ENCODE assay signal across 20 mouse cellular contexts in genomic region chr11:60205026-60205425, GRCm38 (mm10). TPM values are rescaled to one million over a fixed set of nuclear protein-coding genes. Genes with fewer than 3 reads are reported as not detected.
DNase-seq lines count a peak whose midpoint lies in the region; ATAC-seq and TF ChIP-seq lines count a peak whose summit lies in the region.
"Had no signal": no experiment of that assay in that cellular context is flagged by ENCODE, and none has a peak within 500 bp of the region (broad histone marks: within the 10 kb centered on the region; RNA-seq: fewer than 3 reads in every experiment).

No protein-coding gene starts in this region.

- no peak for TF ChIP-seq CTCF in liver, adult 2 months (IDR thresholded peaks at IDR 0.05; ENCODE audit: low read depth, low read length)
- TF ChIP-seq CTCF in lung, embryonic 14.5 days (IDR thresholded peaks at IDR 0.05; ENCODE audit: low read depth) = no peak

- H3K4me1 ChIP-seq in liver, adult 2 months (ENCODE audit: control insufficient read depth, insufficient read depth, low read length) = peaks cover 44% of the 10 kb centered on the region
- H3K4me1 ChIP-seq in lung, embryonic 14.5 days (ENCODE audit: insufficient read depth) = peaks cover 19% of the 10 kb centered on the region
- H3K4me1 ChIP-seq in midbrain, embryonic 14.5 days (ENCODE audit: control insufficient read depth, insufficient read depth, low read length) = peaks cover 33% of the 10 kb centered on the region

- H3K27me3 ChIP-seq in liver, adult 2 months (ENCODE audit: control insufficient read depth, insufficient read depth, low read length) = no peaks in the 10 kb centered on the region
- H3K27me3 ChIP-seq in lung, embryonic 14.5 days (ENCODE audit: insufficient read depth, low read length) = no peaks in the 10 kb centered on the region
- no peaks in the 10 kb centered on the region for H3K27me3 ChIP-seq in midbrain, embryonic 14.5 days (ENCODE audit: control insufficient read depth, insufficient read depth, low read length)
- H3K27me3 ChIP-seq: midbrain, embryonic 12.5 days; neural tube, embryonic 13.5 days had no signal

- no peak overlapping the region; the same call in 1 of the 2 replicates for H3K9ac ChIP-seq in liver, adult 2 months (ENCODE audit: low read depth, low read length)
- H3K9ac ChIP-seq in lung, embryonic 14.5 days = no peak overlapping the region
- no peak overlapping the region for H3K9ac ChIP-seq in midbrain, embryonic 14.5 days (replicated peaks; ENCODE audit: low read length)
- H3K9ac ChIP-seq: hindbrain, embryonic 14.5 days; midbrain, embryonic 12.5 days had no signal

- no peak for TF ChIP-seq POLR2A in liver, adult 2 months (IDR thresholded peaks at IDR 0.05; ENCODE audit: extremely low read depth, insufficient read depth, low read length)

- 25% methylated on average over 12 of the region's 12 CpGs for WGBS in liver, adult 2 months
- 63% methylated on average over 12 of the region's 12 CpGs for WGBS in lung, embryonic 14.5 days
- 84% methylated on average over 12 of the region's 12 CpGs for WGBS in midbrain, embryonic 14.5 days

- no peak overlapping the region for H3K4me3 ChIP-seq in liver, adult 2 months (ENCODE audit: insufficient read depth, low read depth, low read length)
- H3K4me3 ChIP-seq in lung, embryonic 14.5 days (ENCODE audit: low read depth, low read length) = no peak overlapping the region
- no peak overlapping the region for H3K4me3 ChIP-seq in midbrain, embryonic 14.5 days (replicated peaks; ENCODE audit: low read depth, low read length)
- H3K4me3 ChIP-seq: heart, embryonic 10.5 days; midbrain, embryonic 12.5 days; neural tube, embryonic 13.5 days had no signal

- intact Hi-C loops in heart, postnatal 25 days (cut with DNase I) = no loop called here

- ATAC-seq in lung, embryonic 14.5 days (ENCODE audit: insufficient read depth) = no peak
- ATAC-seq in midbrain, embryonic 14.5 days (ENCODE audit: low FRiP score, low TSS enrichment) = no peak
- ATAC-seq: forebrain, embryonic 14.5 days had no signal

- H3K36me3 ChIP-seq in liver, adult 2 months (ENCODE audit: control insufficient read depth, insufficient read depth, low read length) = peaks cover 33% of the 10 kb centered on the region
- H3K36me3 ChIP-seq in lung, embryonic 14.5 days (ENCODE audit: insufficient read depth) = peaks cover 70% of the 10 kb centered on the region
- peaks cover 62% of the 10 kb centered on the region for H3K36me3 ChIP-seq in midbrain, embryonic 14.5 days (ENCODE audit: control insufficient read depth, insufficient read depth, low read length)

- DNase-seq in liver, adult 2 months (ENCODE audit: extremely low read depth, low read depth, low spot score) = peak; percentile 89
- DNase-seq in liver = no peak
- no peak for DNase-seq in lung, embryonic 14.5 days
- peak; percentile 89 for DNase-seq in lung, postnatal 36 days
- DNase-seq in midbrain, embryonic 14.5 days = no peak
- no peak for DNase-seq in heart, postnatal 25 days (ENCODE audit: low spot score)
- no peak for DNase-seq in gastrocnemius, adult 8-10 months (ENCODE audit: low spot score in 2 of 2)
- DNase-seq: cerebellum, adult 9-11 months; gastrocnemius, postnatal 36 days; heart, postnatal 10 days; kidney, adult 9 months; kidney, postnatal 36 days; right cerebral cortex, adult 18-20 months had no signal

- no peak overlapping the region for H3K4me2 ChIP-seq in lung, embryonic 14.5 days
- no peak overlapping the region for H3K4me2 ChIP-seq in midbrain, embryonic 14.5 days (ENCODE audit: low read length)
- H3K4me2 ChIP-seq: hindbrain, embryonic 14.5 days; midbrain, embryonic 12.5 days; neural tube, embryonic 13.5 days had no signal

- H3K9me3 ChIP-seq in lung, embryonic 14.5 days (ENCODE audit: low read depth, low read length) = no peaks in the 10 kb centered on the region
- no peaks in the 10 kb centered on the region for H3K9me3 ChIP-seq in midbrain, embryonic 14.5 days (ENCODE audit: control insufficient read depth, low read length)
- H3K9me3 ChIP-seq: heart, embryonic 10.5 days; midbrain, embryonic 12.5 days; neural tube, embryonic 13.5 days had no signal

- peak overlapping the region; percentile 34 for H3K27ac ChIP-seq in liver, adult 2 months (replicated peaks; ENCODE audit: insufficient read depth, low read depth, low read length)
- H3K27ac ChIP-seq in lung, embryonic 14.5 days (ENCODE audit: low read depth) = 0 out of 2 replicates have a peak overlapping the region, but pooled peaks have one; percentile 9
- no peak overlapping the region for H3K27ac ChIP-seq in midbrain, embryonic 14.5 days (replicated peaks; ENCODE audit: low read depth, low read length)
- H3K27ac ChIP-seq: macrophage; midbrain, embryonic 12.5 days; stomach, postnatal 0 days had no signal

- peaks cover 9% of the 10 kb centered on the region; the same call in 1 of the 2 replicates for H3K79me2 ChIP-seq in liver, adult 2 months (ENCODE audit: control insufficient read depth, insufficient read depth, low read length)

RNA-seq across cellular contexts. Expression of gene Srebf1, which starts 17.4 kb away (rescaled TPM):
- total RNA-seq in liver, adult 2 months (2014; rRNA removed) = 151 and 152 TPM in 2 replicates
- 477 and 580 TPM in 2 replicates for polyA plus RNA-seq in liver, adult 2 months (2012; rRNA removed)
- polyA plus RNA-seq in lung, embryonic 14.5 days (2014; fragmentation: Nextera tagmentation; extraction: Ambion mirVana) = 73.9 and 77.2 TPM in 2 replicates
- polyA plus RNA-seq in midbrain, embryonic 14.5 days (2014; fragmentation: Nextera tagmentation; extraction: Ambion mirVana) = 34.5 and 35.2 TPM in 2 replicates
- 10 to 100 TPM; 30.7 to 38.3 TPM for total RNA-seq in heart, postnatal 25 days (2021)
- total RNA-seq in gastrocnemius, adult 8-10 months (2022) = 10 to 100 TPM; 35.4 to 57.5 (median 43.5) TPM

Comparison
In these comparisons a context has a peak if more than half of its experiments do, and no peak if none do; other contexts are left out.
1. DNase-seq: peak in liver, adult 2 months (single experiment) and lung, postnatal 36 days (single experiment); none in liver (single experiment), lung, embryonic 14.5 days (single experiment), midbrain, embryonic 14.5 days (single experiment), heart, postnatal 25 days (single experiment) and gastrocnemius, adult 8-10 months (0 of 2).